Mouse (Mus musculus): Measurements from ENCODE around the gene Dner.

GRCm38 (mm10) chr1:84613119-84613518 lies 82.9 kb downstream of the Dner start:
- TF ChIP-seq CTCF (IDR thresholded peaks at IDR 0.05; ENCODE audit: low read depth, low read length) (no peak), GATA1 (IDR thresholded peaks at IDR 0.05; ENCODE audit: borderline replicate concordance, low read length) (no peak), TAL1 (conservative IDR thresholded peaks at IDR 0.05; ENCODE audit: low read depth, low read length) (no peak), GATA2 (IDR thresholded peaks at IDR 0.05; ENCODE audit: borderline replicate concordance, low read depth, low read length) (no peak), POLR2AphosphoS5 (IDR thresholded peaks at IDR 0.05; ENCODE audit: insufficient replicate concordance, low read depth, low read length) (no peak)

Data from G1E (cell line).